Mouse (Mus musculus): ENCODE measurements around the gene Slc7a3. TPM values are rescaled to one million over a fixed set of nuclear protein-coding genes. Genes with fewer than 3 reads are reported as not detected.
"Not testable (repeated sequence)": the region's sequence is repeated elsewhere in the genome, so short reads cannot be mapped to it uniquely, and the experiment has no call there.

The Slc7a3 gene
- total RNA-seq (2021): not detected

GRCm38 (mm10) chrX:101085920-101086319, at the start of gene Slc7a3:
Gene Slc7a3 (minus strand): TSS chrX:101086020.
- no peak for DNase-seq

- DNase-seq: no peak
Observed at GRCm38 (mm10) chrX:101131992-101132791, 46.4 kb upstream of the Slc7a3 start.

- DNase-seq: peak; percentile 76
Observed at GRCm38 (mm10) chrX:101131001-101131400, 45.2 kb upstream of the Slc7a3 start.

GRCm38 (mm10) chrX:101128559-101128958, 42.7 kb upstream of the Slc7a3 start:
- no peak for DNase-seq

GRCm38 (mm10) chrX:101126977-101127376, 41.2 kb upstream of the Slc7a3 start:
- peak; percentile 25 for DNase-seq

GRCm38 (mm10) chrX:101126474-101126955, 40.7 kb upstream of the Slc7a3 start:
- DNase-seq: peak; percentile 39

GRCm38 (mm10) chrX:101120546-101120945, 34.7 kb upstream of the Slc7a3 start:
- no peak for DNase-seq

- not testable (repeated sequence) for DNase-seq
Observed at GRCm38 (mm10) chrX:101085211-101085610, 609 bp downstream of the Slc7a3 start.

- no peak for DNase-seq
Observed at GRCm38 (mm10) chrX:101084192-101084591, 1.6 kb downstream of the Slc7a3 start.

GRCm38 (mm10) chrX:101065245-101065644, 20.6 kb downstream of the Slc7a3 start:
- DNase-seq: no peak

GRCm38 (mm10) chrX:101063503-101063902, 22.3 kb downstream of the Slc7a3 start:
- peak; percentile 8 for DNase-seq

GRCm38 (mm10) chrX:101059541-101059940, 26.3 kb downstream of the Slc7a3 start, which contains the start of gene Tex11:
Gene Tex11 (minus strand): TSS chrX:101059667.
- no peak for DNase-seq

Other genes with a start within 250 kb of the Slc7a3 start
- gene Tex11, start 26.4 kb downstream of the Slc7a3 start, total RNA-seq (2021): under 1 TPM; 0.32 to 0.93 TPM
- 10 to 100 TPM; 59.2 to 62.9 TPM for gene Snx12, start 136.5 kb upstream of the Slc7a3 start, total RNA-seq (2021)
- 10 to 100 TPM; 23.2 to 26.7 TPM for gene Foxo4, start 168.5 kb upstream of the Slc7a3 start, total RNA-seq (2021)
- 1 to 10 TPM in 1 of 2 experiments, under 1 TPM in 1; 0.76 to 1.1 TPM for gene Gm614, start 178.0 kb upstream of the Slc7a3 start, total RNA-seq (2021)
- gene Il2rg, start 182.2 kb upstream of the Slc7a3 start, total RNA-seq (2021): 10 to 100 TPM; 12.5 to 17.3 TPM
- gene Gm20489, start 183.0 kb upstream of the Slc7a3 start, total RNA-seq (2021): not detected
- gene Med12, start 188.0 kb upstream of the Slc7a3 start, total RNA-seq (2021): 10 to 100 TPM; 27.3 to 28.0 TPM
- gene Nlgn3, start 213.1 kb upstream of the Slc7a3 start, total RNA-seq (2021): 1 to 10 TPM; 1.6 to 2.7 TPM